Mouse (Mus musculus): ENCODE measurements around the gene Pdcd4. TPM values are rescaled to one million over a fixed set of nuclear protein-coding genes. Genes with fewer than 3 reads are reported as not detected.
"Not testable (repeated sequence)": the region's sequence is repeated elsewhere in the genome, so short reads cannot be mapped to it uniquely, and the experiment has no call there.

The Pdcd4 gene
- polyA plus RNA-seq, 1 experiment from 2014 or later, result 41.6 TPM

DNA sequence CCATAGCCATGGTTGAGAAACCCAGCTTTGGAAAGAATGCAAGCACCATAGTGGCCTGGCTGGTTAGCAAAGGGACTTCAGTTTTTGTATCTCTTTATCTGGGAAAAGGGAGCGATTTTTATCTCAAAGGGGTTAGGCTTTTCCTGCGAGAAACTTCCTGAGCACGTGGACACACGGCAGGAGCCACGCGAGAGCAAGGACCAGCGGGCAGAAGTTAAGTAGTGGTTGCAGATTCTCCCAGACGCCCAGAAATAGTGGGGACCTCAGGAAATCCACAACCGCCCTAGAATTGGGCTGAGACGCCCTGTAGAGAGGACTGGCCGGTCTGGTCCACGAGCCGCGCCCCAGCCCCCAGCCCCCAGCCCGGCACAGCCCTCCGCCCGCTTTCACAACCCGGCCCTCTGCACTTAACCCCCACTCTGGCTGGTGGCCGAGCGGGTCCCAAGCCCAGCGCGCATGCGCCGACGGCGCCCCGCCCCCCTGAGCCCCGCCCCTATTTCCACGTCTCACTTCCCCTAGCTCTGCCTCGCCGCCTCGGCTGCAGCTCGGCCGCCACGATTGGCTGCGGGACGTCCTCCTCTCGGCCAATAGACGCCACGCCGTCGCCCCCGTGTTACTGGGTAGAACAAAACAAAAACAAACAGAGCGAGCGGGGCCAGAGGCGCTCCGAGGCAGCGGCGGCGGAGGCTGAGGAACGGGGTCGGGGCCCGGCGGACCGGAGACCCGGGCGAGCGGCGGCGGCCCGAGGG lies 10.9 kb downstream of the Pdcd4 start:
- Histone ChIP-seq H3K4me3 (peak overlapping the region; percentile 98), H3K9ac (peak overlapping the region; percentile 98), H3K4me1 (replicated peaks) (peaks cover 15% of the 10 kb centered on the region), H3K9me3 (replicated peaks) (no peaks in the 10 kb centered on the region), H3K36me3 (0 out of 2 replicates have a peak, but pooled peaks cover 4% of the 10 kb centered on the region), H3K27me3 (replicated peaks) (no peaks in the 10 kb centered on the region), H3K4me2 (peak overlapping the region; percentile 92), H3K27ac (ENCODE audit: poor library complexity, severe bottlenecking) (peak overlapping the region; percentile 88)
- ATAC-seq (ENCODE audit: insufficient number of reproducible peaks, low FRiP score), result peak; percentile 98
- under 1% methylated on average over 61 of the region's 61 CpGs for WGBS

DNA sequence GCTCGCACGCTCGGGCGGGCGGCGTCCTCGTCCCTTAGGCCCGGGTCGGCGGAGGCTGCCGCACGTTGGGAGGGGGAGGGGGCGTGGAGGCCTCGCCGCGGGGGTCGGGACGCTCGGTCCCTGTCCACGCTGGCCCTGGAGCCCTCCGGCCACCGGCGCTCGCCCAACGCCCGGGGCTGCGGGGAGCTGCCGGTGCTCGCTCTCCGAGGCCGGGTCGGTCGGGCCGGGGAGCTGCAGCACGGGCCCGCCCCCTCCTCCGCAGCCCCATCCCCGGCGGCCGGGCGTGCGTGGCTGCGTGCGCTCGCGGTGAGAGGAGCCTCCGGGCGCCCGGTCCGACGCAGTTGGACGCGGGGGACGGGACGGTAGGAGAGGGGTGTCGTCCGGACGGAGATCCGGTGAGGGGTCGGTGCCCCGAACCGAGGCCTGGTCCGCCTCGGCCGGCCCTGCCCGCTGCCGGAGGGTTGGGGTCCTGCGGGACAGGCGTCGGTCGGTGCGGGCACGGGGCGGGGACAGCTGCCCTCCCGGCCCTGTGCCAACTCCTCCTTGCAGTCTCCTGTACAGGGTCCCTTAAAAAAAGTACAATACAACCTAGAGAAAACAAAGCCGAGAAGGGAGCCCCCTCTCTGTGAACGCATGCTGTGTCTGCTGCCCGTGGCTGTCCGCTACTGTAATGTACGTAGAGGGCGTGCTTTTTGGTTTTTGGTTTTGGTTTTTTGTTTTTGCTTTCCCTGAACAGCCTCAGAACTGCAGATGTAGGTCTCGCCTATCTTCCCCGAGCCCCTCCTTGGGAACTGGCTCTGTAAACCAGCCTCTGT lies 11.7 kb downstream of the Pdcd4 start:
- Histone ChIP-seq H3K4me3 (peak overlapping the region; percentile 98), H3K27me3 (replicated peaks) (no peaks in the 10 kb centered on the region), H3K4me2 (peak overlapping the region; percentile 92), H3K4me1 (replicated peaks) (peaks cover 15% of the 10 kb centered on the region), H3K9ac (peak overlapping the region; percentile 98), H3K27ac (ENCODE audit: poor library complexity, severe bottlenecking) (peak overlapping the region; percentile 88), H3K9me3 (replicated peaks) (no peaks in the 10 kb centered on the region), H3K36me3 (0 out of 2 replicates have a peak, but pooled peaks cover 4% of the 10 kb centered on the region)
- peak; percentile 79 for ATAC-seq (ENCODE audit: insufficient number of reproducible peaks, low FRiP score)
- under 1% methylated on average over 83 of the region's 83 CpGs for WGBS

DNA sequence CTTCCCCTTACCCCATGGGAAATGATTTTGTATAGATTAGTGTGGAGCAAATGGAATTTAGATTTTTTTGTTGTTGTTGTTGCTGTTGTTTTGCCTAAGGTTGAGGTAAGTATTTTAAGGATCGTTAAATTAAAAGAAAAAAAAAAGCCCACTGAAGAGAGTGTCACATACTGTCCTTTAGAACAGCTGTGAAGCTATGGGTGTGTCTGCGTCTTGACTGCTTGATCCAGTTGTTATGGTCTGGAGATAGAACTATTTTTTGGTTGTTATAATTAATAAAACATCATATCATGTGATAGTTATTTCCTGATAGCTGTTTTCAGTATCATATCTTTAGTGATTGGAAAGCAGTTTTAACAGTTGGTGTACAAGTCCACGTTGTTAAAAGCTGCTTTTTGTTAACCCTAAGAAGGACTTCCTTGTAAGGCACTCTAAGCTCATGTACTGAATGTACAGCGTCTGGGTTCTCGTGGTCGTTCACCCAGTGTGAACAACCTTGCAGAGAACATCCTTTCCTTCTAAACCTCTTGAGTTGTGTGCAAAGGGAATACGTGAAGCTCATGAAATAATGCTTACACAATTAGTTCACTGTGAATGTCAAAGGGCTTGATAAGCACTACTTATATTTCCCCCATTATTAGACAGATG lies 12.9 kb downstream of the Pdcd4 start:
- Histone ChIP-seq H3K9ac (no peak overlapping the region), H3K4me2 (peak overlapping the region; percentile 18; the same call in 1 of the 2 replicates), H3K27ac (ENCODE audit: poor library complexity, severe bottlenecking) (no peak overlapping the region), H3K4me3 (no peak overlapping the region), H3K4me1 (replicated peaks) (peaks cover 15% of the 10 kb centered on the region), H3K9me3 (replicated peaks) (no peaks in the 10 kb centered on the region), H3K36me3 (peaks cover 11% of the 10 kb centered on the region), H3K27me3 (replicated peaks) (no peaks in the 10 kb centered on the region)
- WGBS, result 65% methylated on average over 7 of the region's 7 CpGs
- no peak for ATAC-seq (ENCODE audit: insufficient number of reproducible peaks, low FRiP score)

DNA sequence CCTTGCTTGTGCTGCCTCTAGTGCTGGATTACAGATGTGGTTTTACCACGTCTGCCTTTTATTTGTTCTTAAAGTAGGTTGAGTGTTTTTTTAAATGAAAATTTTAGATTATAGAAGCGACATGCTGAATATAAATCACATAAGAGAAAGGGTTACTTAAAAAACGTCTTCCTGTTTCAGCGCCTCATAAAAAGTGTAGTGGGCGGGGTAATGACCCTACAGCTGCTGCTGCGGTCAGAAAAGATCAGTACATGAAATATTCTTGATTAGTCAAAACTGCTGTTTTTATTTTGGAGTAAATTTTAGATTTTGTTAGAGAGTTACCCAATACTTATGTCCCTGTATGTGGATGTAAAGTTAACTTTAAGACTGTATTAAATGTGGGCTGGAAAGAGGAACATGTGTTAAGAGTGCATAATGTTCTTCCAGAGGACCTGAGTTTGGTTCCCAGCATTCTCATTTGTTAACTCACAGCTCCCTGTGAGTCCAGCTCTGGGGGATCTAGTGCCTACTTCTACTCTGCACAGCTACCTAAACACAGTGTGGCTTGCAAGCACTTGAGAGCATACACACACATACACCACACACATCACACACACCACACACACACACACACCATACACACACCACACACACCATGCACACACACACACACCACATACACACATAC lies 14.1 kb downstream of the Pdcd4 start:
- Histone ChIP-seq H3K27ac (ENCODE audit: poor library complexity, severe bottlenecking) (no peak overlapping the region), H3K4me2 (no peak overlapping the region), H3K4me3 (no peak overlapping the region), H3K27me3 (replicated peaks) (no peaks in the 10 kb centered on the region), H3K36me3 (peaks cover 13% of the 10 kb centered on the region), H3K9me3 (replicated peaks) (no peaks in the 10 kb centered on the region), H3K9ac (no peak overlapping the region), H3K4me1 (replicated peaks) (peaks cover 15% of the 10 kb centered on the region)
- 68% methylated on average over 6 of the region's 6 CpGs for WGBS
- no peak for ATAC-seq (ENCODE audit: insufficient number of reproducible peaks, low FRiP score)

DNA sequence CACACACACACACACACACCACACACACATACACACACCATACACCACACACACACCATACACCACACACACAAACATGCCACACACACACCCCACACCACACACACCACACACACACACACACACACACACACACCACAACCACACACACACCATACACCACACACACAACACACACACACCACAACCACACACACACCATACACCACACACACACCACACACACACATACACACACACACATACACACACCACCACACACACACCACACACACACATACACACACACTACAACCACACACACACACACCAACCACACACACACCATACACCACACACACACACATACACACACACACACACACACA lies 14.7 kb downstream of the Pdcd4 start:
- not testable (repeated sequence) for H3K27me3 ChIP-seq (replicated peaks); ATAC-seq (ENCODE audit: insufficient number of reproducible peaks, low FRiP score); H3K4me2 ChIP-seq; H3K4me3 ChIP-seq; H3K9me3 ChIP-seq (replicated peaks); H3K9ac ChIP-seq; H3K27ac ChIP-seq (ENCODE audit: poor library complexity, severe bottlenecking)
- peaks cover 16% of the 10 kb centered on the region for H3K36me3 ChIP-seq
- H3K4me1 ChIP-seq (replicated peaks), result peaks cover 14% of the 10 kb centered on the region

DNA sequence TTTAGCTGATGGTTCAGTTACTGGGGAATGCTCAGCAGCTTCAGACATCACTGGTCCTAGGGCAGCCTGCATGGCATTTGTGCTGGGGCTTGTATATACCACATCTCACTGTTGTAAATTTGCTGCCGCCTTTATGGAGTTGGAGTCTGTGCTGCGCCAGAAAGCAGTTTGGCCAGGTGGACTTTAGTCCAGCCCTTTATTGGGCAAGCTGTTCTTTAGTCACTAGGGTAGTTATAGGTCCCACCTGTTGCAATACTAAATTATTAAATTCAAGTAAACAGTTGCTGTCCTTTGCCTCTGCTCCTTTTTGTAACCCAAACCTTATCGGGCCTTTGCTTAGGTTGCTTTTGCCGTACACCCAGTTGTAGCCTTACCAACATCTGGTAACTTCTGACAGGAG lies 22.9 kb downstream of the Pdcd4 start:
- no peak for ATAC-seq (ENCODE audit: insufficient number of reproducible peaks, low FRiP score)
- Histone ChIP-seq H3K4me1 (replicated peaks) (no peaks in the 10 kb centered on the region), H3K4me3 (no peak overlapping the region), H3K9me3 (replicated peaks) (no peaks in the 10 kb centered on the region), H3K27me3 (replicated peaks) (no peaks in the 10 kb centered on the region), H3K27ac (ENCODE audit: poor library complexity, severe bottlenecking) (no peak overlapping the region), H3K9ac (no peak overlapping the region), H3K36me3 (peaks cover 64% of the 10 kb centered on the region), H3K4me2 (no peak overlapping the region)
- WGBS, result 95% methylated on average over 4 of the region's 4 CpGs

DNA sequence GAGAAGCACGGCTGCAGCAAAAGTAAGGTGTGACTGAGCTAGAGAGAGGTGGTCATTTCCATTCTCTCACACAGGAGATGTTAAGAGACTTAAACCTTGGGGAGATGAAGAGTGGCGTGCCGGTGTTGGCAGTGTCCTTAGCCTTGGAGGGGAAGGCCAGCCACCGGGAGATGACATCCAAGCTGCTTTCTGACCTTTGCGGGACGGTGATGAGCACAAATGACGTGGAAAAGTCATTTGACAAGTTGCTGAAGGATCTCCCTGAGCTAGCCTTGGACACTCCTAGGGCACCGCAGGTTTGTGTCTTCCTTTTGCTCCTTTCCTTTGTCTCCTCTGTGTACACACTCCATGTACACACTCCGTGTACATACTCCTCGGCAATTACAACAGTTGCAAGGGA lies 27.5 kb downstream of the Pdcd4 start:
- 87% methylated on average over 10 of the region's 10 CpGs for WGBS
- no peaks in the 10 kb centered on the region for H3K27me3 ChIP-seq (replicated peaks)
- H3K36me3 ChIP-seq, result peaks cover 69% of the 10 kb centered on the region
- ATAC-seq (ENCODE audit: insufficient number of reproducible peaks, low FRiP score), result no peak
- no peak overlapping the region for H3K4me2 ChIP-seq
- no peak overlapping the region for H3K9ac ChIP-seq
- H3K4me1 ChIP-seq (replicated peaks), result no peaks in the 10 kb centered on the region
- H3K9me3 ChIP-seq (replicated peaks), result no peaks in the 10 kb centered on the region
- H3K27ac ChIP-seq (ENCODE audit: poor library complexity, severe bottlenecking), result no peak overlapping the region
- H3K4me3 ChIP-seq, result no peak overlapping the region

DNA sequence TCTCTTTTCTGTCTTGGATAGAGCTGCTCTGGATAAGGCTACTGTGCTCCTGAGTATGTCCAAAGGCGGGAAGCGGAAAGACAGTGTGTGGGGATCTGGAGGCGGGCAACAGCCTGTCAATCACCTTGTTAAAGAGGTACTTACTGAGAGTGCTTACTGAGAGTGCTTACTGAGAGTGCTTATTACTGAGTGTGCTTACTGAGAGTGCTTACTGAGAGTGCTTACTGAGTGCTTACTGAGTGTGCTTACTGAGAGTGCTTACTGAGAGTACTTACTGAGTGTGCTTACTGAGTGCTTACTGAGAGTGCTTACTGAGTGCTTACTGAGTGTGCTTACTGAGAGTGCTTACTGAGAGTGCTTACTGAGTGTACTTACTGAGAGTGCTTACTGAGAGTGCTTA lies 30.0 kb downstream of the Pdcd4 start:
- H3K27ac ChIP-seq (ENCODE audit: poor library complexity, severe bottlenecking); H3K4me1 ChIP-seq (replicated peaks); H3K27me3 ChIP-seq (replicated peaks); H3K9ac ChIP-seq; H3K9me3 ChIP-seq (replicated peaks); H3K4me3 ChIP-seq; H3K4me2 ChIP-seq; ATAC-seq (ENCODE audit: insufficient number of reproducible peaks, low FRiP score): not testable (repeated sequence)
- 87% methylated on average over 3 of the region's 3 CpGs for WGBS
- H3K36me3 ChIP-seq, result peaks cover 59% of the 10 kb centered on the region

DNA sequence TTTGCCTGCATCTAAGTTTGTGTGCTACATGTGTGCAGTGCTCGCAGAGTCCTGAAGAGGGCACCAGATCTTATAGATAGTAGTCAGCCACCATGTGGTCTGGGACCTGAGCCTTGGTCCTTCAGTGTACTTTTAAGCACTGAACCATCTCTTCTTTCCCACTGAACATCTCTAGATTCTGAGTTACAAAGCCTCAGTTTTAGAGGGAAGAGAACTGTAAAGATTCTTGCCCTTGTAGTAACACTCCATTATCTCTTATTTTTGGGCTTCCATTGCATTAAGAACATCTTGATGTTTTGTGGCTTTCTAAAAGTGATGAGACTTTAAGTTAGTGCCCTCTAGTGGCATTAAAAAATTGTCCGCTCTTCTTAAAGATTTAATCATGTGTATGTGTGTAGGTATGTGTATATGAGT lies 33.3 kb downstream of the Pdcd4 start:
- Histone ChIP-seq H3K27ac (ENCODE audit: poor library complexity, severe bottlenecking) (no peak overlapping the region), H3K4me3 (no peak overlapping the region), H3K27me3 (replicated peaks) (no peaks in the 10 kb centered on the region), H3K9ac (no peak overlapping the region), H3K4me2 (no peak overlapping the region), H3K9me3 (replicated peaks) (no peaks in the 10 kb centered on the region), H3K36me3 (peaks cover 41% of the 10 kb centered on the region), H3K4me1 (replicated peaks) (no peaks in the 10 kb centered on the region)
- 88% methylated on average over 2 of the region's 2 CpGs for WGBS
- ATAC-seq (ENCODE audit: insufficient number of reproducible peaks, low FRiP score), result no peak

DNA sequence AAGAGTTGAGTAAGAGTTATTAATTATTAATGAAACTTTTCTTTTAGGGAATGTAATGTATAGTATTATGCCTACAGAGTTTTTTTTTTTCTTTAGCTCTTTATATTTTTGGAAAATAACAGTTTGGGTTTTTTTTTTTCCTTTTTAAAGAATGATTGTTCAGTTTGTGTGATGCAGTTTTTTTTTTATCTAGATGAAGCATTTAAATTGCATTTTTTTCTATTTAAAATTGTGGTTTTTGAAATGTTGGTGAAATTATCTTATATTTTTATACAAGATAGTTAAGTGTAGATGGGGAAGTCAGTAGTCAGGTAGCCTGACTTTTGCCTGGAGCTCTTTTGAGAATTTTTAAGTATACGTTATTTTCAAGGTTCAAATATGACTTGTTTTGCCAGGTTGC lies 34.7 kb downstream of the Pdcd4 start:
- 82% methylated on average over 1 of the region's 1 CpGs for WGBS
- ATAC-seq (ENCODE audit: insufficient number of reproducible peaks, low FRiP score), result no peak
- no peaks in the 10 kb centered on the region for H3K4me1 ChIP-seq (replicated peaks)

DNA sequence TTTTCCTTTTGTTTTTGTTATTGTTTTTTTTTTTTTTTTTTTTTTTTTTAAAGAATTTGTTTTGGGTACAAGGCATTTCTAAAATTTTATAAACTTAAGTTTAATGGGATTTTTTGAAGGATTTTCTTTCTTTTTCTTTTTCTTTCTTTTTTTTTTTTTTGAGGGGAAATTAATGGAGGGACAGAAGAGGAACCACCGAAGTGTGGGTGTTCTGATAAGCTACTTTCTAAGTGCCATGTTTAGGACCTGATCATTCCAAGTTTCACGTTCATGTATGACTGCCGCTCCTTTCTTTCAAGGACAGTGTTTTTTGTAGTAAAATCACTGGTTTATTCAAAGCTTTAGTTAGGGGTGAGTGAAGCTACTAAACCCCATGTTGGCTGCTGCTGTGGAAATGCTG lies 37.2 kb downstream of the Pdcd4 start:
- H3K27ac ChIP-seq (ENCODE audit: poor library complexity, severe bottlenecking), result no peak overlapping the region
- H3K4me2 ChIP-seq, result no peak overlapping the region
- no peaks in the 10 kb centered on the region for H3K27me3 ChIP-seq (replicated peaks)
- 83% methylated on average over 3 of the region's 3 CpGs for WGBS
- no peak for ATAC-seq (ENCODE audit: insufficient number of reproducible peaks, low FRiP score)
- no peak overlapping the region for H3K9ac ChIP-seq
- H3K4me1 ChIP-seq (replicated peaks), result no peaks in the 10 kb centered on the region
- no peak overlapping the region for H3K4me3 ChIP-seq
- peaks cover 35% of the 10 kb centered on the region for H3K36me3 ChIP-seq
- H3K9me3 ChIP-seq (replicated peaks), result no peaks in the 10 kb centered on the region

More for the DNA sequence above, 34.7 kb downstream of the Pdcd4 start:
- no peaks in the 10 kb centered on the region for H3K27me3 ChIP-seq (replicated peaks)
- no peak overlapping the region for H3K4me2 ChIP-seq
- H3K9ac ChIP-seq, result no peak overlapping the region
- H3K36me3 ChIP-seq, result peaks cover 45% of the 10 kb centered on the region
- no peak overlapping the region for H3K27ac ChIP-seq (ENCODE audit: poor library complexity, severe bottlenecking)
- no peak overlapping the region for H3K4me3 ChIP-seq
- no peaks in the 10 kb centered on the region for H3K9me3 ChIP-seq (replicated peaks)

Data from heart, embryonic 12.5 days (tissue).